Mouse (Mus musculus): ENCODE measurements at regions not wholly inside any gene's neighbourhood (a gene's known extent, or its start where the extent isn't known, plus 50 kb on each side); places are given as distances from the start of the nearest gene placed in this dataset.

GRCm38 (mm10) chr5:18502831-18503230 lies 142.7 kb upstream of the Gnai1 start:
- 34% methylated on average over 12 of the region's 12 CpGs for WGBS
- no peak overlapping the region for H3K27ac ChIP-seq (ENCODE audit: low read depth, low read length)
- no peaks in the 10 kb centered on the region for H3K4me1 ChIP-seq (ENCODE audit: insufficient read depth, low read length)
- H3K36me3 ChIP-seq (ENCODE audit: insufficient read depth, low read length): no peaks in the 10 kb centered on the region
- H3K9ac ChIP-seq (replicated peaks; ENCODE audit: low read length, poor library complexity, severe bottlenecking): no peak overlapping the region
- TF ChIP-seq CTCF (IDR thresholded peaks at IDR 0.05): peak; percentile 26
- no peak overlapping the region for H3K4me3 ChIP-seq (ENCODE audit: low read depth, low read length)
- H3K4me2 ChIP-seq (ENCODE audit: low read depth, low read length, poor library complexity, severe bottlenecking): no peak overlapping the region
- DNase-seq (ENCODE audit: low spot score): no peak
- H3K9me3 ChIP-seq (ENCODE audit: low read length): no peaks in the 10 kb centered on the region
- ATAC-seq (ENCODE audit: low FRiP score): no peak
- H3K27me3 ChIP-seq (ENCODE audit: insufficient read depth, low read length): no peaks in the 10 kb centered on the region

GRCm38 (mm10) chr5:18494305-18494704 lies 134.2 kb upstream of the Gnai1 start:
- Histone ChIP-seq H3K27ac (ENCODE audit: low read depth, low read length) (no peak overlapping the region), H3K9ac (replicated peaks; ENCODE audit: low read length, poor library complexity, severe bottlenecking) (no peak overlapping the region), H3K4me2 (ENCODE audit: low read depth, low read length, poor library complexity, severe bottlenecking) (no peak overlapping the region), H3K27me3 (ENCODE audit: insufficient read depth, low read length) (no peaks in the 10 kb centered on the region), H3K4me1 (ENCODE audit: insufficient read depth, low read length) (no peaks in the 10 kb centered on the region), H3K9me3 (ENCODE audit: low read length) (no peaks in the 10 kb centered on the region), H3K36me3 (ENCODE audit: insufficient read depth, low read length) (no peaks in the 10 kb centered on the region), H3K4me3 (ENCODE audit: low read depth, low read length) (no peak overlapping the region)
- ATAC-seq (ENCODE audit: low FRiP score) (no peak), DNase-seq (ENCODE audit: low spot score) (no peak)
- WGBS: 80% methylated on average over 4 of the region's 4 CpGs
- peak; percentile 26; the same call in 1 of the 2 replicates for TF ChIP-seq CTCF (IDR thresholded peaks at IDR 0.05)

GRCm38 (mm10) chr5:18489709-18490108 lies 129.6 kb upstream of the Gnai1 start:
- H3K9ac ChIP-seq (replicated peaks; ENCODE audit: low read length, poor library complexity, severe bottlenecking): no peak overlapping the region
- H3K27ac ChIP-seq (ENCODE audit: low read depth, low read length): no peak overlapping the region
- no peaks in the 10 kb centered on the region for H3K36me3 ChIP-seq (ENCODE audit: insufficient read depth, low read length)
- H3K27me3 ChIP-seq (ENCODE audit: insufficient read depth, low read length): no peaks in the 10 kb centered on the region
- ATAC-seq (ENCODE audit: low FRiP score) (no peak), DNase-seq (ENCODE audit: low spot score) (no peak)
- H3K9me3 ChIP-seq (ENCODE audit: low read length): no peaks in the 10 kb centered on the region
- no peak for TF ChIP-seq CTCF (IDR thresholded peaks at IDR 0.05)
- H3K4me3 ChIP-seq (ENCODE audit: low read depth, low read length): no peak overlapping the region
- WGBS: 91% methylated on average over 3 of the region's 3 CpGs
- H3K4me2 ChIP-seq (ENCODE audit: low read depth, low read length, poor library complexity, severe bottlenecking): no peak overlapping the region
- H3K4me1 ChIP-seq (ENCODE audit: insufficient read depth, low read length): no peaks in the 10 kb centered on the region

- H3K4me3 ChIP-seq (ENCODE audit: low read depth, low read length): no peak overlapping the region
- H3K27me3 ChIP-seq (ENCODE audit: insufficient read depth, low read length): no peaks in the 10 kb centered on the region
- no peak overlapping the region for H3K9ac ChIP-seq (replicated peaks; ENCODE audit: low read length, poor library complexity, severe bottlenecking)
- H3K27ac ChIP-seq (ENCODE audit: low read depth, low read length): no peak overlapping the region
- 45% methylated on average over 1 of the region's 1 CpGs for WGBS
- no peak for ATAC-seq (ENCODE audit: low FRiP score)
- TF ChIP-seq CTCF (IDR thresholded peaks at IDR 0.05): no peak
- no peaks in the 10 kb centered on the region for H3K4me1 ChIP-seq (ENCODE audit: insufficient read depth, low read length)
- no peak for DNase-seq (ENCODE audit: low spot score)
- no peak overlapping the region for H3K4me2 ChIP-seq (ENCODE audit: low read depth, low read length, poor library complexity, severe bottlenecking)
- no peaks in the 10 kb centered on the region for H3K36me3 ChIP-seq (ENCODE audit: insufficient read depth, low read length)
- H3K9me3 ChIP-seq (ENCODE audit: low read length): no peaks in the 10 kb centered on the region
Measured at GRCm38 (mm10) chr5:18487076-18487772, 127.1 kb upstream of the Gnai1 start.

GRCm38 (mm10) chr5:18484376-18484775 lies 124.2 kb upstream of the Gnai1 start:
- H3K36me3 ChIP-seq (ENCODE audit: insufficient read depth, low read length): no peaks in the 10 kb centered on the region
- H3K4me3 ChIP-seq (ENCODE audit: low read depth, low read length): no peak overlapping the region
- ATAC-seq (ENCODE audit: low FRiP score): no peak
- H3K9ac ChIP-seq (replicated peaks; ENCODE audit: low read length, poor library complexity, severe bottlenecking): no peak overlapping the region
- no peak for DNase-seq (ENCODE audit: low spot score)
- H3K4me2 ChIP-seq (ENCODE audit: low read depth, low read length, poor library complexity, severe bottlenecking): no peak overlapping the region
- no peaks in the 10 kb centered on the region for H3K9me3 ChIP-seq (ENCODE audit: low read length)
- H3K27me3 ChIP-seq (ENCODE audit: insufficient read depth, low read length): no peaks in the 10 kb centered on the region
- H3K27ac ChIP-seq (ENCODE audit: low read depth, low read length): no peak overlapping the region
- TF ChIP-seq CTCF (IDR thresholded peaks at IDR 0.05): no peak
- no peaks in the 10 kb centered on the region for H3K4me1 ChIP-seq (ENCODE audit: insufficient read depth, low read length)

- Histone ChIP-seq H3K27ac (ENCODE audit: low read depth, low read length) (no peak overlapping the region), H3K4me2 (ENCODE audit: low read depth, low read length, poor library complexity, severe bottlenecking) (no peak overlapping the region), H3K9ac (replicated peaks; ENCODE audit: low read length, poor library complexity, severe bottlenecking) (no peak overlapping the region), H3K9me3 (ENCODE audit: low read length) (no peaks in the 10 kb centered on the region), H3K27me3 (ENCODE audit: insufficient read depth, low read length) (no peaks in the 10 kb centered on the region), H3K4me3 (ENCODE audit: low read depth, low read length) (no peak overlapping the region), H3K4me1 (ENCODE audit: insufficient read depth, low read length) (no peaks in the 10 kb centered on the region), H3K36me3 (ENCODE audit: insufficient read depth, low read length) (no peaks in the 10 kb centered on the region)
- TF ChIP-seq CTCF (IDR thresholded peaks at IDR 0.05): no peak
- WGBS: 86% methylated on average over 7 of the region's 7 CpGs
- ATAC-seq (ENCODE audit: low FRiP score) (no peak), DNase-seq (ENCODE audit: low spot score) (no peak)
Measured at GRCm38 (mm10) chr5:18478420-18478819, 118.3 kb upstream of the Gnai1 start.
